Mouse (Mus musculus): ENCODE results near the gene Ttc4.

The Ttc4 gene

GRCm38 (mm10) chr4:106615637-106616036 lies 63.1 kb downstream of the Ttc4 start:
- in situ Hi-C loops (cut with MboI; ENCODE audit: low sequenced_read_pairs) = loop anchor here (10.0 kb wide), 1 partner anchor 89 kb away; no protein-coding TSS in a partner anchor

- in situ Hi-C loops (cut with MboI; ENCODE audit: low sequenced_read_pairs) = loop anchor here (10.0 kb wide), 1 partner anchor 90 kb away; no protein-coding TSS in a partner anchor
Measured at GRCm38 (mm10) chr4:106614881-106615280, 63.9 kb downstream of the Ttc4 start.

DNA sequence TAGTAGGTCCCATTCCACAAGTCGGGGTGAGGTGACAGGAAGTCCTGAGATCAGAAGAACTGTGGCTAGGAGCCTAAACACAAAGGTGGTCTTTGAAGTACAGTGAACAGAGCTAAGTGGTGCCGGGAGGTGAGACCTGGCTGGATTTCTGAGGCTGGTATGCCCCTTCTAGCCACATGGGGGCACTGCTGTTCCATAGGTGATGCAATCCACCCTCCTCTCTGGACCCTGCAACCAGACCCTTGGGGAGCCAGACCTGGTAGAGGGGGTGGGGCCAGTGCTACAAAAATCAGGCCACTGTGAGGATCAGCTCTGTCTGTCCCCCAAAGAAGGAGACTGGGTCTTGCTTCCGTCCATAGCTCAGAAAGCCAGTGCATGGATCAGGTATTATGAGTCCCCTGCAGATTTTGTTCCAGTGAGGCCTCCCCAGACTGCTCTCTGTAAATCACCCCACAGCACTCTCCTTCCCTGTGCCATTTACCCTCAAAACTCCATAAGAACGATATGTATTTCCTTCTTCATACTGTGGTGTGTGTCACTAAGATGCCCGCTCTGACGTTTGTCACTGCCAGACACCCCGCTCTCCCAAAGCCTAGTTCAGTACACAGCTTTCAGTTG lies 64.5 kb downstream of the Ttc4 start:
- in situ Hi-C loops (cut with MboI; ENCODE audit: low sequenced_read_pairs) = loop anchor here (10.0 kb wide), 1 partner anchor 91 kb away; no protein-coding TSS in a partner anchor

DNA sequence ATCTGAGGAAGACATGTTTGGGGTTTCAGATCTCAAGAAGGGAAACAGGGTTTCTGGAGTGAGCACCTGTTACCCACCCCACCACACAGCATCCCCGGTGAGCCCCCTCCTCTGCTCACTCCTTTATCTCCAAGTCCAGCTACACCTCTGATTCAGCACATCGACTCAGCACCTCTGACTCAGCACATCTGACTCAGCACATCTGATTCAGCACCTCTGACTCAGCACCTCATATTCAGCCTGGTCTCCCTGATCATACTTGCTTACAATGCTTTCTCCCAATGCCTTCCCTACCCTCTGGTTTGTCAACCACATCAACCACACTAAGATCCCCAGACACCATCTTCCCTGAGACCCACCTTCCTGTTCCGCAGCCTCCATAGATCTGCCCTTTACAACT lies 65.2 kb downstream of the Ttc4 start:
- in situ Hi-C loops (cut with MboI; ENCODE audit: low sequenced_read_pairs) = loop anchor here (10.0 kb wide), 1 partner anchor 91 kb away; no protein-coding TSS in a partner anchor

DNA sequence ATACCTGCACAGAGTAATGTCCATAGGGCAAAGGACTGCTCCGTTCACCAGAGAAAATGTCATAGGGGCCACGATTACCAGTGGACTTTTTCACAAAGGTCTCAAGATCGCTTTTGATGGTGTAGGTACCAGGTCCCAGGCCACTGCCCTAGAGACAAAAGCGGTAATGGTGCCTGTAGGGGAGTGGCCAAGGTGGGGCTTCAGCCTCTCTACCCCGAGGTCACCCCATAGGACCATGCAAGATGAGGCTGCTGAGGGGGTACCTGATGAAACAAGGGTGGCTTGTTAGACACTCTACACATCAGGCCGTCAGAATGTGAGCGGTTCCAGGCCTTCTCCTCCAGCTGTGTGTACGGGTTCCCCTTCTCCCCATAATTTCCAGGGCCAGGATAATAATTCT lies 65.6 kb downstream of the Ttc4 start:
- in situ Hi-C loops (cut with MboI; ENCODE audit: low sequenced_read_pairs) = loop anchor here (10.0 kb wide), 1 partner anchor 92 kb away; no protein-coding TSS in a partner anchor

Measured in CH12F3 (cell line).